Mouse (Mus musculus) kidney, postnatal 0 days (tissue): ENCODE data around the gene Sds. TPM values are rescaled to one million over a fixed set of nuclear protein-coding genes. Genes with fewer than 3 reads are reported as not detected.
"Not testable (repeated sequence)": the region's sequence is repeated elsewhere in the genome, so short reads cannot be mapped to it uniquely, and the experiment has no call there.

Experiments used
- ATAC-seq: fragments of 200-750 bp; cut with Nextera tagmentation; replicated peaks from 2 replicates; pipeline ENCODE4 v1.8.0; 2017; ENCODE audit warnings: low read depth, moderate number of reproducible peaks, moderate TSS enrichment, moderate library complexity; ENCODE audit not compliant: low FRiP score
- DNase-seq: peaks from one replicate; pipeline ENCODE4 v3.0.0-alpha.2; 2016; ENCODE audit warnings: low spot score
- H3K27ac ChIP-seq: fragments of 300-500 bp; sonication (generic); 2 replicates; pipeline ENCODE4 v1.5.1; 2014; ENCODE audit warnings: mild to moderate bottlenecking
- H3K27me3 ChIP-seq: fragments of 300-500 bp; sonication (generic); 2 replicates; pipeline ENCODE4 v1.6.1; 2014; ENCODE audit warnings: low read length, mixed read lengths; ENCODE audit not compliant: insufficient read depth
- H3K36me3 ChIP-seq: fragments of 300-500 bp; sonication (generic); 2 replicates; pipeline ENCODE4 v1.6.1; 2014; ENCODE audit warnings: low read length, mixed read lengths; ENCODE audit not compliant: insufficient read depth
- H3K4me1 ChIP-seq: fragments of 300-500 bp; sonication (generic); replicated peaks from 2 replicates; pipeline ENCODE4 v1.6.1; 2014; ENCODE audit warnings: antibody characterized with exemption, low read length, mixed read lengths; ENCODE audit not compliant: insufficient read depth
- H3K4me2 ChIP-seq: fragments of 300-500 bp; sonication (generic); 2 replicates; pipeline ENCODE4 v1.6.1; 2014; ENCODE audit warnings: mild to moderate bottlenecking, low read length, moderate library complexity, mixed read lengths
- H3K4me3 ChIP-seq: fragments of 300-500 bp; sonication (generic); replicated peaks from 2 replicates; pipeline ENCODE4 v1.5.1; 2014; ENCODE audit warnings: low read depth, low read length
- H3K9ac ChIP-seq: fragments of 300-500 bp; sonication (generic); 2 replicates; pipeline ENCODE4 v1.6.1; 2014; ENCODE audit warnings: low read depth, low read length
- H3K9me3 ChIP-seq: fragments of 300-500 bp; sonication (generic); replicated peaks from 2 replicates; pipeline ENCODE4 v1.6.1; 2016; ENCODE audit warnings: low read length, inconsistent platforms, mixed read lengths
- CTCF ChIP-seq: IDR thresholded peaks from 2 replicates; pipeline ENCODE4 v1.5.1; 2016; ENCODE audit warnings: antibody characterized with exemption, low read depth, mild to moderate bottlenecking, moderate library complexity
- WGBS: fragments of 180-500 bp; shearing (Covaris S2); extraction: QIAGEN DNeasy Blood & Tissue Kit; methylation state at CpG from one replicate; pipeline ENCODE4 v1.1.7; 2014; 5-methylcytosine and 5-hydroxymethylcytosine counted together
- polyA plus RNA-seq: library from polyadenylated mRNA; unstranded; fragments of >200 nt; fragmentation: Nextera tagmentation; extraction: Ambion mirVana; gene quantifications from 2 replicates; pipeline ENCODE4 v1.2.1, GENCODE M21; 2015

Sds gene
- polyA plus RNA-seq, 1 experiment from 2014 or later: not detected

GRCm38 (mm10) chr5:120493873-120494395 is 17.6 kb downstream of the Sds start:
- Histone ChIP-seq H3K36me3 (no peaks in the 10 kb centered on the region), H3K9me3 (no peaks in the 10 kb centered on the region), H3K4me3 (no peak overlapping the region), H3K4me2 (no peak overlapping the region), H3K27me3 (no peaks in the 10 kb centered on the region), H3K9ac (no peak overlapping the region), H3K4me1 (no peaks in the 10 kb centered on the region), H3K27ac (no peak overlapping the region)
- no peak for ATAC-seq
- 88% methylated on average over 9 of the region's 9 CpGs for WGBS
- TF ChIP-seq CTCF: no peak
- DNase-seq: no peak

DNA sequence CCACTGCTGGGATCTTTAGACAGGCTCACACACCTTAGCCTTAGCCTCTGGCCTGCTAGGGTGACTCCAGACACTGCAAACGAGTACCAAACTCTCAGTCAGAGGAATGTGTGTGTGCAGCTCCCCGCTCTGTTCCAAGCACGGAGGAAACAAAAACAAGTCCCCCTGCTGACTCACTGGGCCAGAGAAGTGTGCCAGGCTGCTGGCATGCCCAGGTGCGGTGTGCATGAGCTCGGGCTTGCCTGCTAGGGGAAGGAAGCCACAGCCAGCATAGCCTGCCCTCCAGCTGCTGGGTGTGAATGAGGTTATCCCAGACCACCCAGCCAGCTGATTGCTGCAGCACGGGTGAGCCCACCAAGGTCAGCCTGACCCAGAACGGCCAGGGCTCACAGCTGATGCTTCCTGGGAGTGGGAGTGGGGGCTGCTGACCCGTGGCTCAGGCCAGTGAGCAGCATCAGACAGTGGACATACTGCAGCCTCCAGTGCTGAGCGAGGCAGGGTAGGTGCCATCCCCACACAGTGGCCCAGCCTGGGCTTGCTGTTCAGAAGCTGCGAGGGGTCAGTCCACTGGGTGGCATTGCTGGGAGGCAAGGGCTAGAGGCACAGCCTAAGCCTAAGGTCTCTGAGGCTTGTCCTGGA is 18.9 kb downstream of the Sds start:
- DNase-seq (peak; percentile 25), ATAC-seq (peak; percentile 22; the same call in 1 of the 2 replicates)
- no peak overlapping the region for H3K4me3 ChIP-seq
- no peak overlapping the region for H3K4me2 ChIP-seq
- TF ChIP-seq CTCF: no peak
- H3K27me3 ChIP-seq: no peaks in the 10 kb centered on the region
- 43% methylated on average over 10 of the region's 10 CpGs for WGBS
- no peak overlapping the region for H3K27ac ChIP-seq
- H3K4me1 ChIP-seq: no peaks in the 10 kb centered on the region
- H3K36me3 ChIP-seq: no peaks in the 10 kb centered on the region
- H3K9ac ChIP-seq: no peak overlapping the region
- H3K9me3 ChIP-seq: no peaks in the 10 kb centered on the region

- Histone ChIP-seq H3K4me1 (no peaks in the 10 kb centered on the region), H3K4me3 (no peak overlapping the region), H3K36me3 (no peaks in the 10 kb centered on the region), H3K9me3 (no peaks in the 10 kb centered on the region), H3K4me2 (no peak overlapping the region), H3K9ac (no peak overlapping the region), H3K27me3 (no peaks in the 10 kb centered on the region), H3K27ac (no peak overlapping the region)
- ATAC-seq (no peak), DNase-seq (peak; percentile 24)
- WGBS: 67% methylated on average over 13 of the region's 13 CpGs
- TF ChIP-seq CTCF: no peak
These were observed 19.4 kb downstream of the Sds start for GRCm38 (mm10) chr5:120495703-120496226.

GRCm38 (mm10) chr5:120497071-120497470 is 20.7 kb downstream of the Sds start:
- H3K4me1 ChIP-seq: peaks cover 2% of the 10 kb centered on the region; the same call in 1 of the 2 replicates
- 91% methylated on average over 3 of the region's 3 CpGs for WGBS
- DNase-seq: no peak
- H3K4me3 ChIP-seq: no peak overlapping the region
- no peak for TF ChIP-seq CTCF
- H3K27me3 ChIP-seq: no peaks in the 10 kb centered on the region
- no peak overlapping the region for H3K27ac ChIP-seq
- ATAC-seq: no peak
- no peaks in the 10 kb centered on the region for H3K9me3 ChIP-seq
- no peaks in the 10 kb centered on the region for H3K36me3 ChIP-seq
- H3K4me2 ChIP-seq: no peak overlapping the region
- H3K9ac ChIP-seq: no peak overlapping the region

DNA sequence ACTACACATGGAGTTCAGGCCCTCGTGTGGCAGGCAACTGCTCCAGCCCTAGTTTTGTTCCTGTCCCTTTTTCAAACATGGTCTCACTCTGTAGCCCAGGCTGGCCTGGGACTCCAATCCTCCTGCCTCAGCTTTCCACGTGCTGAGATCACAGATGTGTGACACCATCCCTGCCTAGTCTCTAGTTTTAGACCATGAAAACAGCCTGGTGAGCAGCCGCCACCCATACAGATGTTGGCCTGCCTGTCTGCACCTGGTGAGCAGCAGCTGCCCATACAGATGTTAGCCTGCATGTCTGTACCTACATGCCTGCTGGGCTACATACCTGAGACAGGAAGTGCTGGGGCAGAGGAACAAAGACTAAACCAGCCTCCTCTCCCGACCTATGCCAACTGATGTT is 22.9 kb downstream of the Sds start:
- no peak for ATAC-seq
- Histone ChIP-seq H3K4me3 (no peak overlapping the region), H3K9me3 (no peaks in the 10 kb centered on the region), H3K4me1 (peaks cover 11% of the 10 kb centered on the region; the same call in 1 of the 2 replicates), H3K27me3 (no peaks in the 10 kb centered on the region), H3K4me2 (no peak overlapping the region), H3K9ac (no peak overlapping the region), H3K36me3 (no peaks in the 10 kb centered on the region), H3K27ac (no peak overlapping the region)
- no peak for TF ChIP-seq CTCF
- 80% methylated on average over 4 of the region's 4 CpGs for WGBS
- DNase-seq: no peak

DNA sequence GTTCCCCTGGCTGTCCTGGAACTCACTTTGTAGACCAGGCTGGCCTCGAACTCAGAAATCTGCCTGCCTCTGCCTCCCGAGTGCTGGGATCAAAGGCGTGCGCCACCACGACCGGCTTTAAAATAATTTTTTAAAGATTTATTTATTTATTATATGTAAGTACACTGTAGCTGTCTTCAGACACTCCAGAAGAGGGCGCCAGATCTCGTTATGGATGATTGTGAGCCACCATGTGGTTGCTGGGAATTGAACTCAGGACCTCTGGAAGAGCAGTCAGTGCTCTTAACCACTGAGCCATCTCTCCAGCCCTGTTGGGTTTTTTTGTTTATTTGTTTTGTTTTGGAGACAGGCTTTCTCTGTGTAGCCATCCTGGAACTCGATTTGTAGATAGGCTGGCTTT is 24.3 kb downstream of the Sds start:
- H3K4me3 ChIP-seq, H3K27ac ChIP-seq, H3K9ac ChIP-seq, H3K9me3 ChIP-seq, H3K4me2 ChIP-seq, H3K36me3 ChIP-seq, ATAC-seq, DNase-seq, H3K27me3 ChIP-seq: not testable (repeated sequence)
- whole genome bisulfite sequencing: 91% methylated on average over 9 of the region's 9 CpGs
- TF ChIP-seq CTCF: 0 out of 2 replicates have a peak, but pooled peaks have one; percentile 14
- peaks cover 16% of the 10 kb centered on the region; the same call in 1 of the 2 replicates for H3K4me1 ChIP-seq
